Mouse (Mus musculus): ENCODE results near the gene Ddx49. TPM values are rescaled to one million over a fixed set of nuclear protein-coding genes. Genes with fewer than 3 reads are reported as not detected.

The Ddx49 gene
- total RNA-seq, 4 experiments from 2014 or later = 26.0 to 34.5 (median 31.9) TPM

DNA sequence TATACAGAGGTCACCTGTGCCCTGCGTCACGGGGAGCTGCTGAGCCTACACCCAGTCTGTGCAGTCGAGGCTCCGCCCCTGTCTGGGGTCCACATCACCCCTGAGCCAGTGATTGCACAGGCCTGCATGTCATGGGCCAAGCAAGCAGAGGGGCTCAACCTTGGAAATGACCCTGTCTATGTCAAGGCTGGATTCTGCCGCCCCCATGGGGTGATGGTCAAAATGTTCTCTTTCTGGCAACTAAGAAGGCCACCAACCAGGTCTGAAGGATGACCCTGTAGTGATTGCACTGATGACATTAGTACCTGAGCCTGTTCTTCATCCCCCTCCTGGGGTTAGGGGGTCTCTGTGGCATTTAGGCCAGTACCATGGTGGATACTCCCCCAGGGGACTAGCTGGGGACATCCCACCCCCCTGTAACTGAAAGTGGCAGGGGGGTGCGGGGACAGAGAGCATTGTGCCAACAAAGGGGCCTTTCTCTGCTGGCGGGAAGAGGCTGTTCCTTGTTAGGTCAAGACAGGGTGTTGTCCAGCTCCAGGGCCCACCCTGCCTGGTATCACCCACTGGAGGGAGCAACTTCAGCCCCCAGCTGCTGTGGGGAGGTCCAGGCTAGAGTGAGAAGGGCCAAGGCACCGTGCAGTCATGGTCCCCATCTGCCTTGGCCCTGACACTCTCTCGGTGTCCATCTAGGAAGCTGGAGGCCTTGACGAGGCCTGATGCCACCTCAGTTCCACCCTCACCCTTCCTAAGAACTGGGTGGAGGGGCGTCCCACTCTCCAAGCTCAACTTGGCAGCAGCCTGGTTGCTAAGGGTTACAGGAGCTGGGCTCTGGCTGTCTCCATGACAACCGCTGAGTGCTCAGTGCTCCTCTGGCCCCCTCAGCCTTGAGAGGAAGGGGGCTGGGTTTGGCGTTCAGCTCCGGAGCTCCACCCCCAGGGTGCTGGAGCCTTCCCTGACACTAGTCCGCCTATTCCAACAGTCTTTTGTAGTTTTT lies 14.5 kb upstream of the Ddx49 start:
- DNase-seq (ENCODE audit: low spot score) = no peak

DNA sequence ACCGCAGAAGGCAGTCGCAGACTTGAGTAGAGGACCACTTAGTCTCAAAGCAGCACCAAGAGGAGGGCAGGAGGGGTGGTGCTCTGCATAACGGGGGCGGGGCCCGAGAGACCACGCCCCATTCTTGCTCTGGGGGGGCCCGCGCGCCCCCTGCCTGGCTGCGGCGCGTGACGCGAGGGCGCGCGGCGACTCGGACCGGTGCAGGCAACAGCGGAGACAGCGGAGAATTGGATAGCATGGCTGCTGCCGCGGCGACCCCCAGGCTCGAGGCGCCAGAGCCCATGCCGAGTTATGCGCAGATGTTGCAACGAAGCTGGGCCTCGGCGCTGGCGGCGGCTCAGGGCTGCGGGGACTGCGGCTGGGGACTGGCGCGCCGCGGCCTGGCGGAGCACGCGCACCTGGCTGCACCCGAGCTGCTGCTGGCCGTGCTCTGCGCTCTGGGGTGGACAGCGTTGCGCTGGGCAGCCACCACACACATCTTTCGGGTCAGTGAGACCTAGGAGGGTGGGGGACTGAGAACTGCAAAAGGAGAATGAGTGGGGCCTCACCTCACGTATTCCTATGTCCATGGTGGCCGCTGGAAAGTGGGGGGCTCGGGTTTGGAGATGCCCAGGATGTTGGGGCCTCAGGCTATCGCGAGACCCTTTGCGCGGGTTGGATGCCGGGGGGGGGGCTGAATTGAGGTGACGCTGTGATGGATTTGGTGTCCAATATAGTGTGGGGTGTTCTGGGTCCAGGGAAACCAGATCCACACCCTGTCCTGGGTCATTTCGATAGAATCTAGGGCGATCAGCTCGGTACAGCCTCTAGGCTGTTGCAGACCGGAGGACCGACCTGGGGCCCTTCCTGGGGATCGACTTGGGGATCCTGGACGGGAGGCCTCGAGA lies 13.6 kb upstream of the Ddx49 start, which contains the start of gene Cers1:
Cers1 (plus strand) TSS at position 152 of the 887 bp plus-strand sequence.
- no peak for DNase-seq (ENCODE audit: low spot score)

DNA sequence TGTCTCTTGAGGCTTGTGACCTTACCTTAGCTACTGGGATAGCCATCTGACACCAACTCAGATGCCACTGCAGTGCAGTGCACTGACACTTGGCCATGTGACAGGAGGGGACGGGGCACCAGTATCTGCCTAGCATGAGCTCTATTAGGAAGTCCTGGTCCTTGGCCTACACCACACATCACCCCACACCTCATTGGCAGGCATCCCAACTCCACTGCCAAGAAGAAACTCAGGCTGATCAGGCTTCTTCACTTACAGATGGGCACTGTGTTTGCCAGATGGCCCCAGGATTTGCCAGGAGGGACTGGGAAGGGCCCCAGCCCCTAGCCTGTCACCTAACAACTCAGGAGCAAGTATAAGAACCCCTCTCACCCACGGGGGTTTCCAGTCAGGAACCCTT lies 11.1 kb upstream of the Ddx49 start:
- no peak for DNase-seq (ENCODE audit: low spot score)

DNA sequence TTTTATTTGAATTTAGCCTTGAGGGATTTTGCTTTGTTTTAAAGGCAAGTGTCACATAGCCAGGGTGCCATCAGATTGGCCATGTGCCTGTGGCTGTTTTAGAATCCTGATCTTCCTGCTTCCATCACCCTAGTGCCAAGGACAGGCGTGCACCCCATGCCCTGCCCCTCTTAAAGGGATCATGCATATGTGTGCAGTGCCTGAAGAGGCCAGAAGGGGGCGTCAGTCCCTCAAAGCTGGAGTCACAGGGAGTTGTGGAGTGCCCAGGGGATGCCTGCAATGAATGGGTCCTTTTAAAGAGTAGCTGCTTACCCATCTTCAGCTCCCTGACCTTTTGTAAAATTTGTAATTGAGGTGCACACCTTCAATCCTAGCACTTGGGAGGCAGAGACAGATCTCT lies 7.0 kb upstream of the Ddx49 start:
- no peak for DNase-seq (ENCODE audit: low spot score)

DNA sequence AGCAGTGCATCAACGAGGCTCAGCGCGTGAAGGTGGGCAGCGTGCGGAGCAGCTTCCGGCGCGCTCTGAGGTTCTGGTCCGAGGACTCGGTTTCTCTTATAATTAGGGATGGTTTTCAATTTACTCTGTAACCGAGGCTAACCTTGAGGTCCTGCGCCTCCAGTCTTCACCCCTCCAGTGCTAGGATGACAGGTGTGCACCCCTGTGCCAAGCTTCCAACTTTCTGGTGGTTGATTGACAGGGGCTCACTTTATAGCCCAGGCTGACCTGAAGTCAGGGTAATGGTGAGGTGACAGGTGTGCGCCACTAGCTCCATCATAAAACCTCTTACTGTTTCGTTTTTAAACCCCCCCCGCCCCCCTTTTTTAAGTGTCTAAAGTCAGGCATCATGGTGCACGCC lies 612 bp upstream of the Ddx49 start:
- DNase-seq (ENCODE audit: low spot score) = no peak

DNA sequence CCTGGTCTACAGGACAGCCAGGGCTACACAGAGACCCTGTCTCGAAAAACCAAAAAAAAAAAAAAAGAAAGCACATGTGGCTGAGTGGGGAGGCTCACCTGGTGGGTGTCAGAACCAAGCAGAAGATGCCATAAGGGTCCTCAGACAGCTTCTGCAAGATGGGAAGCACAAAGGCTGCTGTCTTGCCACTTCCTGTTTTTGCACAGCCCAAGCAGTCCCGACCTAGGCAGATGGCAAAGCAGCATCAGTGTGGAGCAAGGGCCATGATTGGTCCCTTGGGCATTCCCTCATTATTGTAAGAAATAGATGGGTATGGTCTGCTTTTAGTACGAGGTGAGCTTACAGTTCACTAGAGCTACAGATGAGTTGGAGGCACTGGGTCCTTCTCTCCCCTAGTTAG lies 1.4 kb downstream of the Ddx49 start:
- DNase-seq (ENCODE audit: low spot score) = no peak

DNA sequence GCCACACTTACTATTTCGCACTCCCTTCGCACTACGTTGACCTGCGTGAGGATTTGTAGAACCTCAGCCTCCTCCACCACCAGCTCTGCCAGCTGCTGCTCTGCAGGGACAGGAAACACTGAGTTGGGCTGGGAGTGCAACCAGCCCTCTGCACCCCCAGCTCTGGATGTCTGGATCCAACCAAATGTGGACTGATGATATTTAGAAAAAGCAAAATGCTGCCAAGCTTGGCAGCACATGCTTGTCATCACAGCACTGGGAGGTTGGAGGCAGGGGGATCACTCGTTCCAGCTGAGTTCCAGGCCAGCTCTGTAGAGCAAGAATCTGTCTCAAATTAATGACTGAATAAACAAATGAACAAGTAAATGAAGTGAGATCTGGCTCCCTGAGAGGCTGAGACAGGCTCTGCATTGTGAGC lies 8.3 kb downstream of the Ddx49 start:
- DNase-seq (ENCODE audit: low spot score) = no peak

DNA sequence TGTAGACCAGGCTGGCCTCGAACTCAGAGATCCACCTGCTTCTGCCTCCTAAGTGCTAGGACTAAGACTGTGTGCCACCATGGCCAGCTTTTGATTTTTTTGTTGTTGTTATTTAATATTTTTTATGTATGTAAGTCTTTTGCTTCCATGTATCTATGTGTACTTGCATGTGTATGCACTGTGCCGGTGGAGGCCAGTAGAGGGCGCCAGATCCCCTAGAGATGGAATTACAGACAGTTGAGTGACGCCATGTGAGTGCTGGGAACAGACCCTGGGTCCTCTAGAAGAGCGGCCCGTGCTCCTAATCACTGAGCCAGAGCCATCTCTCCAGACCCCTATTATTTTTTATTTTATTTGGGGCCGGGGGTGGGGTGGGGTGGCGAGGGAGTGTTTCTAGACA lies 15.6 kb downstream of the Ddx49 start:
- DNase-seq (ENCODE audit: low spot score) = no peak

DNA sequence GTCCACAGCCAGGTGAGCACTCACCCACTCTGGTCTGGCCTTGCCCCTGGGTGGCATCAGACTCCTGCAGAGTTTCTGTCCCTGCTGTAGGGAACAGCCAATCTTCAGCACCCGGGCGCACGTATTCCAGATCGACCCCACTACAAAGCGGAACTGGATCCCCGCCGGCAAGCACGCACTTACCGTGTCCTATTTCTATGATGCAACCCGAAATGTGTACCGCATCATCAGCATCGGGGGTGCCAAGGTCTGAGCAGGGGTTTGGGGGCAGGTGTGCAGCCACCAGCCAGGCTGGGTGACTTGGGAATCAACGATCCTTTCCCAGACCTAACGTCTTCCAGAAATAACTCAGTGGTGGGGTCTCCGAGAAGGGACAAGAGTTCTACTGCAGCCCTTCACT lies 17.0 kb downstream of the Ddx49 start:
- DNase-seq (ENCODE audit: low spot score) = no peak

DNA sequence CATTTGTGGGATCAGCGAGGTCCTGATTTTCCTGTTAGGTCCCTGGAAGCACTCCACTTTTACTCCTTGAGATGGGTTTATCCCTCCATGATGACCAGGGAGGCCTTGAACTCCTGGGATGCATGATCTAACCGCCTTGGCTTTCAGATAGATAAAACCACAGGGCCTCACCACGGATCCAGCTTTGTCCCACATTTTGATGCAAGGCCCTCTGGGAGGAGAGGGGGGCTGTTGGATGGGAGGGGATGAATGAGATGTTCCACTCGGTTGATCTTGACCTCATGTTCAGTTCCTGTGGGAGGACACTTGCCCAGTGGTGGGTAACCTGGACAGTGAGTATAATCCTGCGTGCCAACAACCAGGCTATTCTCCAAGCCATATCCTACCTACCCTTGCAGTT lies 17.9 kb downstream of the Ddx49 start:
- DNase-seq (ENCODE audit: low spot score) = no peak

DNA sequence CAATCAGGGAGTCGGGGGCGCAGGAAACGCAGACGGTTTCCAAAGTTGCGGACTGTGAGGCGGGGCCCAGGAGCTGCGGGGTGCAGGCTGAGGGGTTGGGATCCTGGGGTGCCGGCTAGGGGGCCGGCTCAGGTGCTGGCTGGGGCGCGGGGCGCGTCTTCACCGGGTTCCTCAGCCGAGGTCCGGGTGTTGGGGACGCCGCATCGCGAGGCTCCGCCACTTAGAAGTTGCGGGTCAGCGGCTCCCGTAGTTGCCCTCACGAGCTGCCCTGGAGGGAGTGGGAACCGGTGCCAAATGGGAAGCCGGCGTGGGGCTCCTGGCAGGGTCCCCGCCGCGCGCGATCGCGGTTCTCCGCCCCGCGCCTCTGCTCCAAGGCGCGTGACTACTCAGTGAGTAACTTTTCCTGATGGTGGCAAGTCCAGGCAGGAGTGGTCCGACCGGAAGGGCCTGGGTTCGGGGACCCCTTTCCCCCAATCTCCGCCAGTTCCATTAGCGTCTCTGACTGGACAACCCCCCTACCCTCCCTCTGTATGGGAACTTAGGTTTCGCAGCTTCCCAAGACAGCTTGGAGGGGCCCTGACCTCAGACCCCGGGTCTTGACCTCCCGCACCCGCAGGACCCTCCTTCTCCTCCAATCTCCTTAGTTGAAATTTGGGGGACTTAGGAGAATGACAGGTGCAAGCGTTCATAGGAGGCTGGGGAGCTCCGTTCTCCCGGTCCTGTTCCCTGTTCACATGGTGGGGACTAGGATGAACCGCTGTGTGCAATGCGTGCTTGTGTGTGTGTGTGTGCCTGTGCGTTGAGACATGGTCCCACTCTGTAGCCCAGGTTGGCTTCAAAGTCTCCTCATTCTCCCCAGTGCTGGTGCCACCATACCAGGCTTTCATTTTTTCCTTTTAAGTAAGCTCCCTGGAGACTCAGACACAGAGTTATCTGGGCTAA lies 18.9 kb downstream of the Ddx49 start:
- no peak for DNase-seq (ENCODE audit: low spot score)

DNA sequence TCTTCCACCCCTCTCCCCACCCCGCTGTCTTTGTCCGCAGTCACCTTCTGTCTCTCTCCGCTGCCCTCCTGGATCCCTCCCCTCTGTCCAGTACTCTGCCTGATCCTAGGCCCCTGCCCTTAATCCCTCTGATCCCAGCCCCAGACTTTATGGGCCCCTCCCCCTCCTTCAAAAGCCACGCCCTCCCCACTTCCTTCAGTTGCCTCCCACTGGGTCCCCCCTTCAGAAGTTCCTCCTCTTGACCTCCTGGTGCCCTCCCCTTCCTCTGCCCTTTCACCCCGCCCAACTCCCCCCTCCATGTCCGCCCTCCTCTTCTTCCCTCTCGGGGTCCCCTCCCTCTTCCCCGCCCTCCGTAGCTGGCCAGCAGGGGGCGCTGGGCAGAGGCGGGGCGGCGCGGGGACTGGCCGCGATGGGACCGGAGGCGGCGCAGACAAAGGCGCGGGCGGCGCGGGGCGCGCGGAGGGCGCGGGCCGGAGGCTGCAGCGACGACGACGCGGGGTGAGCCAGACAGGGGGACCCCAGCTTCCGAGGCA lies 19.6 kb downstream of the Ddx49 start, which contains the start of gene Homer3:
Homer3 (plus strand) TSS at position 225 of the 533 bp plus-strand sequence.
- DNase-seq (ENCODE audit: low spot score) = peak; percentile 91

DNA sequence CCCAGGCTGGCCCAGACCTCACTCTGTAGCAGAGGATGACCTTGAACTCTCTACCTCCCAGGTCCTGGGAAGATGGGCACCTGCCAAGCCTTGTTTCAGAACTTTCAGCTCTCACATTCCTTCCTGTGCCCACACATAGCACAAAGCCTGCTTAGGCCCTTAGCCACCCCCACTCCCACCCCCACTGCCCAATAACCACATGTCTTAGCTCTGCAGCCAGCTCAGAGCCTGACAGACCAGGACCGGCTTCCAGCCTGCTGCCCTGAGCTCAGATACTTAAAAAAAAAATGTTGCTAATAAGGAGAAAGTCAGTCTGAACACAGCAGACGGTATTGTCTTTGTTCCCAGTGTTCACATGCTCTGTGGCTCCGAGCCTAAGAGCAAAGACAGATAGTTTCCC lies 21.3 kb downstream of the Ddx49 start:
- no peak for DNase-seq (ENCODE audit: low spot score)

DNA sequence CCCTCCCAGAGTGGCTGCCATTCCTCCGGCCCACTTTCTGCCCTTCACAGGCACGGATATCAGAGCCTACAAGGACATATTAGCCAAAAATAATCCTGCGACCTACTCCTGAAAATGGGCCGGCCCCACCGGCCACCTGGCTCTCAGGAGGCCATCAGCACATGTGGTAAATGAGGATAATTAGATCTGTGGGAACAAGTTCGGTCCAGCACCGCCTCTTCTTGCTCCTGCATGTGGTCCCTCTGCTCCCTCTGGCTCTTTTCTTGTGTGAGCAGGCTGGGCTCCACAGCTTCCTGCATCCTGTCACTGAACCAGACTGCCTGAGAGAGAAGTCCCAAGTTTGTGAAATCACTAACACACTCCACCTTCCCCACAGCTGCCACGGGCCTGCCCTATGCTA lies 23.0 kb downstream of the Ddx49 start:
- no peak for DNase-seq (ENCODE audit: low spot score)

DNA sequence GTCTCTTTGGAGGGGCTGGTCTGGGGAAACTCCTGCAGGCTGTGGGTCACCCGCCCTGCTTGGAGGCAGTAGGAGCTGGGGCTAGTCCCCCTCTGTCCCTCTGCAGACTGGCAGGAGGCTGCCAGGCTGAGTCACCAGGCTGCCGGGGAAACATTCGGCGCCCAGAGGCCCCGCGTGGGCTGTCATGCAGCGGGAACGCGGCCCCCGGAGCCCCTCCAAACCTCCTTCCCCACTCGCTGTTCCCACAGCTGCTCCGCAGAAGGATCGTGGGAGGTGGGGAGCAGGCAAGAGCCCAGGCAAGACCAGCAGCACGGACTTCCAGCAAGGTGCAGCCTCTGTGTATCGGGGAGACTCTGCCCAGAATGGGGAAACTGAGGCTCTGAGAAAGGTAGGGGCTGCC lies 24.1 kb downstream of the Ddx49 start:
- DNase-seq (ENCODE audit: low spot score) = no peak

DNA sequence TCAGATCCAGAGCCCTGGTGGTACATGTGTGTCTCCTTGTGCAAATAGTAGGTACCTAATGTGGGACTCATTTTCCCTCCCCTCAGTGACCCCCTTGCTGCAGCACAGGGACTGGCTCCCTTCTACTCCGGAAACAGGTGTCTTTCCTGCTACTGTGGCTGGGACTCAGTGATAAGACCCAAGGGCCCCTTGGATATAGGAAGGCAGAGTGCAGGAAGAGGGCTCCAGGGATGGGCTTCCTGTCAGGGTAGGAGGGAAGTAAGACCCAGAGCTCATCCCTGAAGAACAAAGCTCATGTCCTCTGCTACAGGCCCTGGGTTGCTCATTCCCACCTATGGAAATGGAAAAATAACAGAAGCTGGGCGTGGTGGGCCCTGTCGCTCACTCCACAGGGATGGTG lies 25.8 kb downstream of the Ddx49 start:
- peak; percentile 33 for DNase-seq (ENCODE audit: low spot score)

DNA sequence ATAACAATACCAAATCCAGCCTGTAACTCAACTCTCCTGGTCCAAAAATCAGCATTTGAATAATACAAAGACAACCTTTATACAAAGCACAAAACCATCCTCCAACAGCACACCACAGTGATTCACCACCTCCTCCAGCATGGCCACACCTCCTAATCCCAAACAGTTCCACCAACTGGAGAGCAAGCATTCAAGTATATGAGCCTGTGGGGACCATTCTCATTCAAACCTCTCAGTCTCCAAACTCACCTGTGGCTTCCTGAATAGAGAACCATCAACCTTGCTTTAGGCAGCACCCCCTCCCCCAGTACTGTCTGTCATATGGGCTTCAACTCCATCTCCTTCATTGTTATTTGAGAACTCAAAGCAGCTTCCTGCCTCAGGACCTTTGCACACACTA lies 27.9 kb downstream of the Ddx49 start:
- no peak for DNase-seq (ENCODE audit: low spot score)

DNA sequence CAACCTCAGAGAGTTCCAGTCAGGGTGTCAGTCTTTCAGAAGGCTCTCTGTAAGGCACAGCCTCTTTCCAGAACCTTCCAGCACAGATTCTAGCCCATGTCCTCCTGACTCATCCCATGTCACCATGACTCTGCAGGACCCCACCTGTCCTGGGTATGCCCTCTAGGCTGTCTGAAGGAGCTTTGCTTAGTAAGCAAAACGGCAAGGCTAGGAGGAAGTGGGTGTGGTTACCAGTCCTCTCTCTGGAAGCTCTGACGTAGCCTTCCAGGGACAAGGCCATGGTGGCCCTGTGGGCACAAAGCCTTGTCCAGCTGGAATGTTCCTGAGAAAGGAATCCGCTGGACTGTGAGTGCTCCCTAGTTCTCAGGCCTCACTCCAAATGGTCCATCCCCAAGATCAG lies 29.3 kb downstream of the Ddx49 start:
- DNase-seq (ENCODE audit: low spot score) = peak; percentile 37

DNA sequence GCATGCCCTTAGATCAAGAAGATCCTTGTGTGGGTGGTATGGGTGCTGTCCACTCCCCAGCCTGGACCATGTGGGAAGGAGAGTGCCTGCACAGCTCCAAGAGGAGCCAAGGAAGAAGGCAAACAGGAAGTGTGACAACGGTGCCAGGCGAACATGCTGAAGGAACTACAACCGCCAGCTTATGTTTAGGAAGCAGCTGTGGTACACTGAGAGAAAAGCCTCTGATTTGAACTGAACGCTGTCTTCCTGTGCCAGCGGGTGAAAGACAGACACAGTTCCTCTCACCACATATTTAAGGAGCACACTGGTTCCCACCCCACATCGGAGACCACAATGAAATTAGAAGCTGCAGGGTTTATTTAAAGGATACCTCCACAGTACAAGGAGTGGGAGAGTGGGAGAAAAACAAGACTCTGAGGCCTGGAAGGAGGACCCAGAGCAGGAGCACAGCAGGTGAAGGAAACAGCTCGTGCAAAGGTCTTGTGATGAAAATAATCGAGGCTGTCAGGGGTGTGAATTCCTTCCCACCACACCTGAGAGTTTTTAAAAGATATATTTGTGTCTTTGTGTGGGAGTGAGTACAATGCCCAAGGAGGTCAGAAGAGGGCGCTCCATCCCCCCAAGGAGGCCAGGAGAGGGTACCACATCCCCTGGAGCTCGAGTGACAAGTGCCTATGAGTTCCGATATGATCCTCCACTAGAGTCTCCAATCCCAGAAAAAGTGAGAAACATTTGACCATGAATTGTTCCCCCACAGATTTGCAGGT lies 33.3 kb downstream of the Ddx49 start:
- no peak for DNase-seq (ENCODE audit: low spot score)

DNA sequence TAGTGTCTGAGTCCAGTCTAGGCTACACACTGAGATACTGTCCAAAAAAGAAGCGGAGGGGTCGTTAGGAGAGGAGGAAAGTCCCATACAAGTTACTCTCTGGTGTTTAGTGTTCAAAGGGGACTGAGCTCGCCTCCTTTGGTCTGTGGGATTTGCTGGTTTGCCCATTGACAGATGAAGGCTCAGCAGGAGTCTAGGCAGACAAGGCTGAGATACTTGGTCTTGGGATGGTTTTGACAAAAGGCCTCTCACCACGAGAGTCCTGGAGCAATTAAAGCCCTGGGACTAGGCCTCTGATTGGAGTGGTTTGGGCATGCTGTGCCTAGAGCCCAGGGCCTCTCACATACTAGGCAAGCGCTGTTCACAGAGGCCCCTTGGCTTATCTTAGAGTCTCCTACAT lies 34.0 kb downstream of the Ddx49 start:
- DNase-seq (ENCODE audit: low spot score) = no peak
